Mouse (Mus musculus): ENCODE measurements at regions not wholly inside any gene's neighbourhood (a gene's known extent, or its start where the extent isn't known, plus 50 kb on each side); places are given as distances from the start of the nearest gene placed in this dataset.

GRCm38 (mm10) chr2:48624040-48624439, 189.9 kb upstream of the Acvr2a start:
- DNase-seq (ENCODE audit: low spot score), result no peak

- no peak for DNase-seq (ENCODE audit: low spot score)
These were observed 189.4 kb upstream of the Acvr2a start for GRCm38 (mm10) chr2:48624461-48624860.

- no peak for DNase-seq (ENCODE audit: low spot score)
These were observed 186.9 kb upstream of the Acvr2a start for GRCm38 (mm10) chr2:48627011-48627410.

- DNase-seq (ENCODE audit: low spot score), result no peak
These were observed 184.5 kb upstream of the Acvr2a start for GRCm38 (mm10) chr2:48629106-48630050.

GRCm38 (mm10) chr2:48634456-48635174, 179.3 kb upstream of the Acvr2a start:
- DNase-seq (ENCODE audit: low spot score), result no peak

- DNase-seq (ENCODE audit: low spot score), result no peak
These were observed 177.8 kb upstream of the Acvr2a start for GRCm38 (mm10) chr2:48636108-48636507.

- no peak for DNase-seq (ENCODE audit: low spot score)
These were observed 169.8 kb upstream of the Acvr2a start for GRCm38 (mm10) chr2:48644114-48644513.

GRCm38 (mm10) chr2:48650281-48650680, 163.6 kb upstream of the Acvr2a start:
- no peak for DNase-seq (ENCODE audit: low spot score)

- no peak for DNase-seq (ENCODE audit: low spot score)
These were observed 152.7 kb upstream of the Acvr2a start for GRCm38 (mm10) chr2:48661222-48661621.

- no peak for DNase-seq (ENCODE audit: low spot score)
These were observed 148.8 kb upstream of the Acvr2a start for GRCm38 (mm10) chr2:48665103-48665502.

GRCm38 (mm10) chr2:48689098-48689497, 124.8 kb upstream of the Acvr2a start:
- no peak for DNase-seq (ENCODE audit: low spot score)

GRCm38 (mm10) chr2:48694509-48694908, 119.4 kb upstream of the Acvr2a start:
- no peak for DNase-seq (ENCODE audit: low spot score)

GRCm38 (mm10) chr2:48700886-48701285, 113.0 kb upstream of the Acvr2a start:
- no peak for DNase-seq (ENCODE audit: low spot score)

GRCm38 (mm10) chr2:48705103-48705804, 108.7 kb upstream of the Acvr2a start:
- no peak for DNase-seq (ENCODE audit: low spot score)

- no peak for DNase-seq (ENCODE audit: low spot score)
These were observed 108.1 kb upstream of the Acvr2a start for GRCm38 (mm10) chr2:48705805-48706150.

- DNase-seq (ENCODE audit: low spot score), result no peak
These were observed 107.7 kb upstream of the Acvr2a start for GRCm38 (mm10) chr2:48706188-48706587.

GRCm38 (mm10) chr2:48716206-48716605, 97.7 kb upstream of the Acvr2a start:
- DNase-seq (ENCODE audit: low spot score), result no peak

GRCm38 (mm10) chr2:48717770-48718169, 96.1 kb upstream of the Acvr2a start:
- DNase-seq (ENCODE audit: low spot score), result no peak

- no peak for DNase-seq (ENCODE audit: low spot score)
These were observed 95.6 kb upstream of the Acvr2a start for GRCm38 (mm10) chr2:48718261-48718660.

- no peak for DNase-seq (ENCODE audit: low spot score)
These were observed 83.1 kb upstream of the Acvr2a start for GRCm38 (mm10) chr2:48730780-48731179.

GRCm38 (mm10) chr2:48733936-48734335, 80.0 kb upstream of the Acvr2a start:
- no peak for DNase-seq (ENCODE audit: low spot score)

GRCm38 (mm10) chr2:48734521-48734920, 79.4 kb upstream of the Acvr2a start:
- no peak for DNase-seq (ENCODE audit: low spot score)

GRCm38 (mm10) chr2:48736312-48736711, 77.6 kb upstream of the Acvr2a start:
- no peak for DNase-seq (ENCODE audit: low spot score)
